Mouse (Mus musculus) urinary bladder, adult 18-20 months (tissue): ENCODE data around the gene Tap2.

Experiments used
- DNase-seq, 2 experiments: peaks; one replicate each; pipeline ENCODE4 v3.0.0; 2022; ENCODE audit warnings: low spot score in 2 of 2, mixed read lengths in 2 of 2

Gene Tap2

GRCm38 (mm10) chr17:34249878-34250277 lies 46.6 kb downstream of the Tap2 start:
- no peak for DNase-seq

- no peak for DNase-seq
These were observed 48.3 kb downstream of the Tap2 start for GRCm38 (mm10) chr17:34251666-34252065.

- no peak for DNase-seq
These were observed 53.2 kb downstream of the Tap2 start for GRCm38 (mm10) chr17:34256501-34256900.

GRCm38 (mm10) chr17:34257594-34258375 lies 54.5 kb downstream of the Tap2 start, which contains the start of gene H2-Ab1:
Gene H2-Ab1 (plus strand): TSS chr17:34257689.
- peak; percentile 68 to 82 for DNase-seq

- DNase-seq, result no peak
These were observed 57.2 kb downstream of the Tap2 start for GRCm38 (mm10) chr17:34260551-34260950.

- DNase-seq, result peak in 1 of 2 experiments; percentile 32
These were observed 58.2 kb downstream of the Tap2 start for GRCm38 (mm10) chr17:34261502-34261901.

- DNase-seq, result peak; percentile 38 to 56
These were observed 59.7 kb downstream of the Tap2 start for GRCm38 (mm10) chr17:34263068-34263467.

- DNase-seq, result no peak
These were observed 60.6 kb downstream of the Tap2 start for GRCm38 (mm10) chr17:34263811-34264371.

GRCm38 (mm10) chr17:34264452-34265351 lies 61.4 kb downstream of the Tap2 start:
- DNase-seq, result peak in 1 of 2 experiments; percentile 18
